Mouse (Mus musculus): ENCODE measurements around the gene Magi1.

DNA sequence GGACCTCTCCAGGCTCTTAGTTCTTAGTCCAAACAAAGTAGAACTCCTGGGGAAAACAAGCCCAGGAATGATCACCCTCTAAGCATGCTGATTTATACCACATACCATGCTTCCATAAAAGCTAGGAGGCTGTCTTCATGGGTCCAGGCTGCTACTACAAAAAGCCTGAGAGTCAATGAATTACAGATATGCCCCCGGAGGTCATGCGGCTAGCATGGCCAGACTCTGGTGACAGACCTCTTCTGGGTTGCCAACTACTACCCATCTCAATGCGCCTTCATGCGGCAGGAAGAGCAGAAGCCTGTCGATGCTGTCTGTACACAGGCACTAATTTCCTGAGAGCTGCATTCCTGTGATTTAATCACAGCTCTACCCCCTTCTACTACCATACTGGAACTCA is 92.9 kb downstream of the Magi1 start:
- TF ChIP-seq POLR2A (IDR thresholded peaks at IDR 0.05; ENCODE audit: borderline replicate concordance, insufficient read depth, low read length) (no peak), CTCF (IDR thresholded peaks at IDR 0.05; ENCODE audit: borderline replicate concordance, insufficient read depth, low read depth, low read length) (no peak)

Measured in cerebellum, adult 2 months (tissue).